Mouse (Mus musculus) lung, embryonic 16.5 days (tissue): ENCODE results near the gene Tnik. TPM values are rescaled to one million over a fixed set of nuclear protein-coding genes. Genes with fewer than 3 reads are reported as not detected.

Source experiments
- ATAC-seq: fragments of 200-750 bp; cut with Nextera tagmentation; 2 replicates; pipeline ENCODE4 v1.8.0; 2017; ENCODE audit warnings: low read depth, mild to moderate bottlenecking, moderate library complexity
- H3K27ac ChIP-seq: fragments of 300-500 bp; sonication (generic); 2 replicates; pipeline ENCODE4 v1.5.1; 2014; ENCODE audit warnings: mild to moderate bottlenecking, control low read depth, low read length
- H3K27me3 ChIP-seq: fragments of 300-500 bp; sonication (generic); 2 replicates; pipeline ENCODE4 v1.6.1; 2014; ENCODE audit warnings: low read depth, low read length, mixed read lengths; ENCODE audit not compliant: control insufficient read depth, insufficient read depth
- H3K36me3 ChIP-seq: fragments of 300-500 bp; sonication (generic); 2 replicates; pipeline ENCODE4 v1.6.1; 2014; ENCODE audit warnings: low read length; ENCODE audit not compliant: control insufficient read depth, insufficient read depth
- H3K4me1 ChIP-seq: fragments of 300-500 bp; sonication (generic); replicated peaks from 2 replicates; pipeline ENCODE4 v1.6.1; 2014; ENCODE audit warnings: low read length, mixed read lengths; ENCODE audit not compliant: control insufficient read depth, insufficient read depth
- H3K4me2 ChIP-seq: fragments of 300-500 bp; sonication (generic); 2 replicates; pipeline ENCODE4 v1.6.1; 2014; ENCODE audit warnings: low read depth, low read length, control low read depth
- H3K4me3 ChIP-seq: fragments of 300-500 bp; sonication (generic); 2 replicates; pipeline ENCODE4 v1.5.1; 2014; ENCODE audit warnings: mild to moderate bottlenecking, low read length, control low read depth
- H3K9ac ChIP-seq: fragments of 300-500 bp; sonication (generic); 2 replicates; pipeline ENCODE4 v1.6.1; 2014; ENCODE audit warnings: low read length, control low read depth
- H3K9me3 ChIP-seq: fragments of 300-500 bp; sonication (generic); 2 replicates; pipeline ENCODE4 v1.6.1; 2016; ENCODE audit warnings: low read length; ENCODE audit not compliant: control insufficient read depth
- WGBS: fragments of 180-500 bp; shearing (Covaris S2); extraction: QIAGEN DNeasy Blood & Tissue Kit; methylation state at CpG from one replicate; pipeline ENCODE4 v1.1.7; 2014; 5-methylcytosine and 5-hydroxymethylcytosine counted together
- polyA plus RNA-seq: library from polyadenylated mRNA; unstranded; fragments of >200 nt; fragmentation: Nextera tagmentation; extraction: Ambion mirVana; gene quantifications from 2 replicates; pipeline ENCODE4 v1.2.1, GENCODE M21; 2015

Gene Tnik
- polyA plus RNA-seq, 1 experiment from 2014 or later: 10.4 TPM

DNA sequence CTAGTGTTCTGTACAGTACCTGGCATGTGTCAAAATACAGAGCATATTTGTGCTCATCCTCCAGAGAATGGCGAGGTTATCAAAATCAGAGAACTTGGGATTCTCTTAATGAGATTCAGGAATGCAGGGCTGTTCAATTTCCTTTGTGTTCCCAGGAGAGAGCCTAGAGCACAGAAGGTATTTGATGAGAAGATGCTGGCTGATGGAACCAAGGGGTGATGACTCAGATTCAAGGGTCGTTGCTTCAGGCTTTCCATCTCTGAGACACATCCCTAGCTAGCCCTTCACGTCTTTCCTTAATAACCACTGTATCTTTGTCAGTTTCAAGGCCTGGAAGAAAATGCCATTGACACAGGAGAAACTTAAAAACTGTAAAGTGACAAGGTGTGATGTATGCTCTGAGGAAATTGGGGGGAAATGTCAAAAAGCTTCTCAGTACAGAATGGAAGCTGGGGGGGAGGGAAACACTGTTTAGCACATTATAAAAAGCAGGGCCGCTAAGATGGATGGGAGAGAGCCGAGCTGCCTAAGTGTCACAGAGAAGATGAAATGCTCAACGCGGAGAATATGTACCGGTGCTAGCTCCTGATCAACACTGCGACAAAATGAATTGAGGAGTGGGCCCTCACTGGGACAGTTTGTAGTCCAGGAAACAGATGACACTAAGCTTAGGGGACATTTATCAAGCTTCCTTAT, 380.4 kb downstream of the Tnik start:
- no peak for ATAC-seq
- Histone ChIP-seq H3K9me3 (no peaks in the 10 kb centered on the region), H3K9ac (no peak overlapping the region), H3K4me3 (no peak overlapping the region), H3K4me2 (no peak overlapping the region), H3K27me3 (no peaks in the 10 kb centered on the region), H3K4me1 (no peaks in the 10 kb centered on the region), H3K27ac (no peak overlapping the region), H3K36me3 (no peaks in the 10 kb centered on the region)
- 54% methylated on average over 9 of the region's 9 CpGs for WGBS

DNA sequence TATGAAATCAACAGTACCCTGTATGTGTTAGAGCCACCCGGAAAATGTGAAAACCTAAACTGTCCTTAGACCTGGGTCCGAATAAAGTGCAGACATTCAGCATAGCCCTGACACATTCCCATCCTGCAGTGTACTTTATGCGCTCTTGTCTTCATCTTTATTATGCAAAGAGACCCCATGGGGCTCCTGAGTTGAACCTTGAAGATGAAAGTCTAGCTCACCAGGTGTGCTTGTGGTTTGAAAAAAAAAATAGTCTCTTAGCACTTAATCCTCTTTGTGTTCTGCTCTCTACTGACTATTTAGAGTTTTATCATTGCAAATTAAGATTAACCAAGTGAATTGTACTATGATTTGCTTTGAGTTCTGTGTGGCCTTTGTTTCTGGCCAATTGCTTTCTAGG, 389.6 kb downstream of the Tnik start:
- Histone ChIP-seq H3K27me3 (no peaks in the 10 kb centered on the region), H3K4me1 (no peaks in the 10 kb centered on the region), H3K4me2 (no peak overlapping the region), H3K9me3 (no peaks in the 10 kb centered on the region), H3K9ac (no peak overlapping the region), H3K4me3 (no peak overlapping the region), H3K27ac (no peak overlapping the region), H3K36me3 (no peaks in the 10 kb centered on the region)
- no peak for ATAC-seq
- 70% methylated on average over 3 of the region's 3 CpGs for WGBS

DNA sequence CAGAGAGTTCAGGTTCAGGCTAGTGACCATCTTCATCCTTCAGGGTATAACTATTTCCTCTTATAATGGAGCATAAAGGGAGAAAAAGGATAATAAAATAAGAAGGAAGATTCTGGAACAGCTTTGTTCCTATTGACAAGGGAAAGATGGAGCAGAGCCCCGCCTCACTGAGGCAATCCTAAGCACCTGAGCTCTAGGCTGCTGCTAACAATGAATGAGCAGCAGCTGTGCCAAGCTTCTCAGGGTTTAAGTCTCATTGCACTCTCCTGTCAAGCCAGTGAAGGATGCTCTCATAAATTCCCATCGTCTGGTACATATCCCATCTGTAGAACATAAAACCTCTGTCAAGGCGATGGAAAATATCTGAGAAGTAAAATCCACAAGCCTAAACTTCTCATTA, 390.0 kb downstream of the Tnik start:
- H3K9me3 ChIP-seq: no peaks in the 10 kb centered on the region
- H3K4me3 ChIP-seq: no peak overlapping the region
- WGBS: 84% methylated on average over 3 of the region's 3 CpGs
- H3K27ac ChIP-seq: no peak overlapping the region
- H3K36me3 ChIP-seq: no peaks in the 10 kb centered on the region
- no peak overlapping the region for H3K9ac ChIP-seq
- H3K4me2 ChIP-seq: no peak overlapping the region
- no peaks in the 10 kb centered on the region for H3K4me1 ChIP-seq
- no peaks in the 10 kb centered on the region for H3K27me3 ChIP-seq
- ATAC-seq: no peak

DNA sequence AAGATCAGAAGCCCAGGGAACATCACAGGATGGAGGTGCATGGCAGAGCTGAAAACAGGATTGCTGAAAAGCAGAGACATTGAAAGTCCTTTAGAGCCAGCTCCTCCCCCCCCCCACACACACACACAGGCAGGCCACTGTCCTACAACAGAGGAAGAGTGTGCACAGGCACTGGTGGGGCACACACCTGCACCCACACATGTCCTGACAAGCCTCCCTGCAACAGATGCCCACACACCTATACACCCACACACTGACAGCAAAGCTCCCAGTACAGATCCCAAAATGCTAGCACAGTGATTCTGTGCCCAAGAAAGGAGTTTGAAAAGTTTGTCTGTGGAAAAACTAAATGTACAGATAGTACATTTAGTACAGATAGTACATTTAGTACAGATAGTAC, 391.7 kb downstream of the Tnik start:
- no peak overlapping the region for H3K9ac ChIP-seq
- H3K36me3 ChIP-seq: no peaks in the 10 kb centered on the region
- no peak overlapping the region for H3K27ac ChIP-seq
- H3K4me2 ChIP-seq: no peak overlapping the region
- no peaks in the 10 kb centered on the region for H3K4me1 ChIP-seq
- no peaks in the 10 kb centered on the region for H3K9me3 ChIP-seq
- ATAC-seq: no peak
- H3K27me3 ChIP-seq: no peaks in the 10 kb centered on the region
- no peak overlapping the region for H3K4me3 ChIP-seq

DNA sequence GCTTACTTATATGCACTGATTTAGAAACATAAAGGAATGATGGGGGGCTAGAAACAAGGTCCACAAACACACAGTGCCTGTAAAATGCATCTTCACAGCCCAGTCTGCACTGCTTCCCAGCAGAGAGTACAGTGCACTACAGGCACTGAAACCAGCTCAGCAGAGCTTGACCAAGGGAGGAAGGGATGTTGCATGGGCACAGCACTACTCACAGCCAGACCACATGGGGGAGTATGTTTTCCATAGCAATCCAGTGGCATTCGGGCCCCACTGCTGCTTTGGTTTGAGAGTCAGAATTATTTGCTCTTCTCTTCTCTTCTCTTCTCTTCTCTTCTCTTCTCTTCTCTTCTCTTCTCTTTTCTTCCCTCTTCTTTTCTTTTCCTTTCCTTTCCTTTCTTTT, 395.3 kb downstream of the Tnik start:
- H3K9ac ChIP-seq: no peak overlapping the region
- no peak overlapping the region for H3K4me2 ChIP-seq
- H3K27me3 ChIP-seq: no peaks in the 10 kb centered on the region
- ATAC-seq: no peak
- WGBS: 46% methylated on average over 1 of the region's 1 CpGs
- no peaks in the 10 kb centered on the region for H3K9me3 ChIP-seq
- no peaks in the 10 kb centered on the region for H3K36me3 ChIP-seq
- H3K4me3 ChIP-seq: no peak overlapping the region
- H3K27ac ChIP-seq: no peak overlapping the region
- no peaks in the 10 kb centered on the region for H3K4me1 ChIP-seq

DNA sequence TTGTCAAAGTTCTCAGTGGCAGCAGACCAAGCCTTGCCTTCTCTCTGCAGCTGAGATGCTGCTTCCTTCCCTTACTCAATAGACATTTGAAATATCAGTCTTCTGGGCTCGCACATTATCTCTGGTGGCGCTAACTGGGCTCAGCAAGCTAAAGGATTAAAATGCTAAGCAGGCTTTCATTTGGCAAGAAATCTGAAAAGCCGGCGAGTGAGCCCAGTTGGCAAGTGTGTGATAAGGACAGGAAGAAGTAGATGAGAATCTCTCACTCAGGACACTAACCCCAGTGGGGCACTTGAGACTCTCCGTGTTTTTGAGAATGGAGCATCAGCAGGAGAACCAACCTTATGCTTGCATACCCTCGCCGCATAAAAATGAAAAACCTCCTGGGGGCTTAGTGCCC, 417.8 kb downstream of the Tnik start:
- Histone ChIP-seq H3K9ac (no peak overlapping the region), H3K4me2 (no peak overlapping the region), H3K36me3 (no peaks in the 10 kb centered on the region), H3K9me3 (no peaks in the 10 kb centered on the region), H3K27me3 (no peaks in the 10 kb centered on the region), H3K27ac (no peak overlapping the region), H3K4me3 (no peak overlapping the region), H3K4me1 (peaks cover 2% of the 10 kb centered on the region; the same call in 1 of the 2 replicates)
- 68% methylated on average over 7 of the region's 7 CpGs for WGBS
- ATAC-seq: no peak

DNA sequence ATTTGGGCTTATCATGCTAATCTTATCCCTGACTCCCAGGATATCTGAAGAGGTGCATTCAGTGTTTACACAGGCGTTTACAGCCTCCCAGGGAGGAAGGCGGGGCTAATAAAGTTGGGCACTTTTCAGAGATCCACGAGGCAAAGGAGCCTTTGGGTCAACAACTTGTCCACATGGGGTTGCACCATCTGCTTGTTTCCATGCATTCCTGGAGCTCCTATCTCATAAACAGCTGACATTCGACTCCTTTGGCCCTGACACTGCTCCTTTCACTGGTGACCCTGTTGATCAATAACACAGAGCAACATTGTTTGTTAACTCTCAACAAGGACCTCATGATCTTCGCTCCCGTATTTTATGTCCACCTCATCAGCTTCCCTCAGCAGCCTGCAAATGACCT, 418.9 kb downstream of the Tnik start:
- Histone ChIP-seq H3K27ac (no peak overlapping the region), H3K4me3 (no peak overlapping the region), H3K36me3 (no peaks in the 10 kb centered on the region), H3K9ac (no peak overlapping the region), H3K4me1 (peaks cover 2% of the 10 kb centered on the region; the same call in 1 of the 2 replicates), H3K9me3 (no peaks in the 10 kb centered on the region), H3K27me3 (no peaks in the 10 kb centered on the region), H3K4me2 (no peak overlapping the region)
- 28% methylated on average over 6 of the region's 6 CpGs for WGBS
- no peak for ATAC-seq

DNA sequence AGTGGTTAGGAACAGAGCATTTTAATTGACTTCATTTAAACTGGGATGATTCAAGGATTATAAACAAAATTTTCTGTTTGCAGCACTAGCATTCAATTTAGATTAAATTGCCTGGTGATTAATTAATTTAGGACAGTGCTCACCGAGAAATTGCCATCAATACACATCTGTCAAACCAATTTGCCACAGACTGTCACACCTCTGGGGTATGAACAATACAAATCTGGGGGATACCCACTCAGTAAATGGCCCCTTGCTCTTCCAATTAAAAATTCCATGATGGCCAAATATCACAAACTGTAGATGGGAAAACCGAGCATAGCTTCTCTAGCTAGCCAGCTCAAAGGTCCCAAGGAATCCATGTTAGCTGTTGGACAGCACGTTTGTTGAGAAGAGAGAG, 419.4 kb downstream of the Tnik start:
- ATAC-seq: no peak
- WGBS: 74% methylated on average over 3 of the region's 3 CpGs
- Histone ChIP-seq H3K4me2 (no peak overlapping the region), H3K9ac (no peak overlapping the region), H3K4me3 (no peak overlapping the region), H3K4me1 (peaks cover 2% of the 10 kb centered on the region; the same call in 1 of the 2 replicates), H3K9me3 (no peaks in the 10 kb centered on the region), H3K27ac (no peak overlapping the region), H3K36me3 (no peaks in the 10 kb centered on the region), H3K27me3 (no peaks in the 10 kb centered on the region)

DNA sequence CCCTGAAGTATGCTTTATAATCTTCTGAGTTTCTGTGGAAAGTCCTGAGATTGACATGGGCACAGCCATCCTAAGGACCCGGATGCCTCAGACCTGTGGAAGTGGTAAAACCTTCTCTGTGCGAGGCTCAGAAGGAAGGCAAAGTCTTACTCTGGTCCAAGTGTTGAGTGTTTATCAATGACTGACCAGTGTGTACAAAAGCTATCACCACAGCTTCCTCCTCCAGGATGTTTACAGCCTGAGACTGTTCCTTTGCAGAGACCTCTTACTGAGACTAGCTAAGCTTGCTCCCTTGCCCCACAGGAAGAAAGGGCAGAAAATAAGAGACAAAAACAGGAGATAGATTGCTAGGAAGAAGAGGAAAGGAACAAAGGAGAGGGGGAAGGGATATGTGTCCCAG, 422.5 kb downstream of the Tnik start:
- Histone ChIP-seq H3K4me3 (no peak overlapping the region), H3K4me1 (peaks cover 2% of the 10 kb centered on the region; the same call in 1 of the 2 replicates), H3K27me3 (no peaks in the 10 kb centered on the region), H3K9ac (no peak overlapping the region), H3K9me3 (no peaks in the 10 kb centered on the region), H3K4me2 (no peak overlapping the region), H3K27ac (no peak overlapping the region), H3K36me3 (no peaks in the 10 kb centered on the region)
- WGBS: 64% methylated on average over 2 of the region's 2 CpGs
- no peak for ATAC-seq

DNA sequence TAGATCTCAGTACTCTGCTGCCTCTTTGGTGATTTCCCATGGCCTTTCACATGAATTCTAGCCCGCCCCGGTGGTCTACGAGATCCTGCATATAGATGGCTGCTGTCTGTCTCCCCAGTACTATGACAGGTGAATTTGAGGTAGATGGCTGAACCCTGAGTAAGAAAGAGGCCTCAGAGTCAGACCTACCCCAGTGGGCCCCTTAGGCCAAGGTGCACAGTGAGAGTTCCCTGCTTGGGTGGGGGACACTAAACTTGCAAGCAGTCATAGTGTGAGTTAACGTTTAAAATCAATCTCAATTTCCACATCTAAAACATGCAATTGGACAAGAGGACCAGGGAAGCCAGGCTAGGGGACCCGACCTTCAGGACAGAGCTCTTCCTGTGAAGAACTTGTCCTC, 431.8 kb downstream of the Tnik start:
- Histone ChIP-seq H3K27ac (no peak overlapping the region), H3K27me3 (no peaks in the 10 kb centered on the region), H3K4me2 (no peak overlapping the region), H3K4me3 (no peak overlapping the region), H3K4me1 (no peaks in the 10 kb centered on the region), H3K36me3 (no peaks in the 10 kb centered on the region), H3K9ac (no peak overlapping the region), H3K9me3 (no peaks in the 10 kb centered on the region)
- 78% methylated on average over 5 of the region's 5 CpGs for WGBS
- ATAC-seq: no peak
